Mouse (Mus musculus) megakaryocyte-erythroid progenitor cell, adult 5 weeks (primary cell): ENCODE results near the gene Tbpl2. TPM values are rescaled to one million over a fixed set of nuclear protein-coding genes. Genes with fewer than 3 reads are reported as not detected.

Experiments used
- polyA plus RNA-seq: library from polyadenylated mRNA; stranded (reverse); fragments of >175 nt; gene quantifications from 2 replicates; pipeline ENCODE4 v1.2.3, GENCODE M21; 2012

Tbpl2 gene
- polyA plus RNA-seq = not detected in 2 replicates

GRCm38 (mm10) chr2:24096495-24096894, at the start of gene Tbpl2:
TSS of gene Tbpl2 (minus strand) at chr2:24096595.

GRCm38 (mm10) chr2:24049344-24049990, 46.9 kb downstream of the Tbpl2 start, which contains the start of gene Hnmt:
TSS of gene Hnmt (minus strand) at chr2:24049394.

Other genes starting within 250 kb of the Tbpl2 start
- gene Hnmt, start 47.2 kb downstream of the Tbpl2 start, polyA plus RNA-seq = 0.22 and 0.31 TPM in 2 replicates
- gene Il1f8, start 56.6 kb upstream of the Tbpl2 start, polyA plus RNA-seq = not detected in 2 replicates
- 0.06 and 0.20 TPM in 2 replicates for gene Il1f9, start 89.9 kb upstream of the Tbpl2 start, polyA plus RNA-seq
- not detected in 2 replicates for gene Il1f6, start 118.8 kb upstream of the Tbpl2 start, polyA plus RNA-seq
- 0.18 TPM in 1 of 2 replicates, not detected in the other for gene Il1f5, start 180.4 kb upstream of the Tbpl2 start, polyA plus RNA-seq
- gene Il1f10, start 194.6 kb upstream of the Tbpl2 start, polyA plus RNA-seq = not detected in 2 replicates
- gene Il1rn, start 240.3 kb upstream of the Tbpl2 start, polyA plus RNA-seq = 0.09 TPM in 2 replicates